Mouse (Mus musculus) neural tube, embryonic 10.5 days (tissue): ENCODE measurements around the gene Chchd2.

ENCODE experiments used
- DNase-seq: peaks from one replicate; pipeline ENCODE4 v3.0.0-alpha.2; 2017; ENCODE audit warnings: low spot score; ENCODE audit errors: extremely low spot score

The Chchd2 gene

GRCm38 (mm10) chr5:129878946-129879345 lies 8.3 kb downstream of the Chchd2 start:
- no peak for DNase-seq

GRCm38 (mm10) chr5:129877731-129878455 lies 9.4 kb downstream of the Chchd2 start:
- no peak for DNase-seq

- no peak for DNase-seq
Observed at GRCm38 (mm10) chr5:129875098-129875497, 12.2 kb downstream of the Chchd2 start.

GRCm38 (mm10) chr5:129873942-129874341 lies 13.3 kb downstream of the Chchd2 start:
- no peak for DNase-seq

GRCm38 (mm10) chr5:129871238-129871637 lies 16.0 kb downstream of the Chchd2 start:
- no peak for DNase-seq

GRCm38 (mm10) chr5:129869238-129869995 lies 17.9 kb downstream of the Chchd2 start:
- no peak for DNase-seq

GRCm38 (mm10) chr5:129865841-129866240 lies 21.4 kb downstream of the Chchd2 start:
- DNase-seq, result no peak

- DNase-seq, result peak; percentile 44
Observed at GRCm38 (mm10) chr5:129864467-129864866, 22.8 kb downstream of the Chchd2 start.

GRCm38 (mm10) chr5:129862325-129862724 lies 24.9 kb downstream of the Chchd2 start:
- no peak for DNase-seq

GRCm38 (mm10) chr5:129856414-129856813 lies 30.9 kb downstream of the Chchd2 start:
- DNase-seq, result no peak

- DNase-seq, result no peak
Observed at GRCm38 (mm10) chr5:129855163-129855562, 32.1 kb downstream of the Chchd2 start.

GRCm38 (mm10) chr5:129847558-129847820 lies 39.8 kb downstream of the Chchd2 start:
- DNase-seq, result no peak

- peak; percentile 97 for DNase-seq
Observed at GRCm38 (mm10) chr5:129846752-129847557, 40.3 kb downstream of the Chchd2 start, which contains the start of gene Sumf2. Sumf2 (plus strand) TSS chr5:129846986.

GRCm38 (mm10) chr5:129844848-129845247 lies 42.4 kb downstream of the Chchd2 start:
- no peak for DNase-seq
